In the genomic region with DNA sequence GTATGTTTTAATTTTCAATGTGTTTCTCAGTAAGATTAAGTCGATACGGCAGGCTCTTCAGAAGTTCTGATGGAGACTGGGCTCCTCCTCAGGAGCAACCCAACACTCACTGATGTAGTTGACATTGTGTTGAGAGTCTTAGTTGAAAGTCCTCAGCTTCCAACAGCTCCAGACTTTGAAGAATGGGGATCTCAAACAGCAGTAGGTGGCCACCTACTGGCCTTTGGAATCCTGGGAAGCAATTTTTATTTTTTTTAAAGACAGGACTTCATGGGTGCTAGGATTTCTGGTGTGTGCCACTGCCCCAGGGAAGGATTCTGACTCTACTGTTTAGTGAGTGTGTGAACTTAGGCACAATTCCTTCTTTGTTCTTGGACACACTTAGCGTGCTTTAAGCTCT, we compare ENCODE assay signal across 21 mouse cellular contexts.
DNase-seq lines count a peak whose midpoint lies in the region; TF ChIP-seq lines count a peak whose summit lies in the region.
"Had no signal": no experiment of that assay in that cellular context is flagged by ENCODE, and none has a peak within 500 bp of the region (broad histone marks: within the 10 kb centered on the region; RNA-seq: fewer than 3 reads in every experiment).

No protein-coding gene starts in this region.

- no peak overlapping the region for H3K27ac ChIP-seq in left cerebral cortex, adult 2 months
- H3K27ac ChIP-seq in MEL (ENCODE audit: control insufficient read depth, low read depth, low read length) = no peak overlapping the region
- H3K27ac ChIP-seq: embryonic facial prominence, embryonic 15.5 days; forebrain, embryonic 10.5 days; heart, embryonic 15.5 days; hindbrain, embryonic 13.5 days; hindbrain, postnatal 0 days had no signal

- H3K9ac ChIP-seq in MEL (ENCODE audit: control insufficient read depth, low read depth, low read length, poor library complexity, severe bottlenecking) = no peak overlapping the region
- H3K9ac ChIP-seq: embryonic facial prominence, embryonic 15.5 days; heart, embryonic 15.5 days; hindbrain, embryonic 13.5 days had no signal

- peaks cover 0 to 16% of the 10 kb centered on the region in 2 experiments; a peak in 3 of 4 replicates for H3K4me1 ChIP-seq in MEL (ENCODE audit: control insufficient read depth in 1 of 2, insufficient read depth in 2 of 2, low read length in 2 of 2)
- H3K4me1 ChIP-seq: embryonic facial prominence, embryonic 15.5 days; forebrain, embryonic 10.5 days; heart, embryonic 15.5 days; hindbrain, embryonic 13.5 days had no signal

- TF ChIP-seq CTCF in left cerebral cortex, adult 2 months (IDR thresholded peaks at IDR 0.05) = peak; percentile 30; the same call in 1 of the 2 replicates
- peak in 1 of 3 experiments; percentile 11; a peak in 1 of 6 replicates for TF ChIP-seq CTCF in MEL (IDR thresholded peaks at IDR 0.05 in 2 of 3, conservative IDR thresholded peaks at IDR 0.05 in 1 of 3; ENCODE audit: control insufficient read depth in 1 of 3, insufficient read depth in 1 of 3, low read depth in 2 of 3, low read length in 3 of 3, poor library complexity in 1 of 3, severe bottlenecking in 1 of 3)

- DNase-seq in heart, adult 11 months = peak; percentile 30
- no peak for DNase-seq in heart, adult 9 months (ENCODE audit: low spot score in 2 of 2)
- no peak for DNase-seq in left cerebral cortex, adult 2 months (ENCODE audit: extremely low spot score in 1 of 2, low spot score in 2 of 2)
- no peak for DNase-seq in left cerebral cortex, adult 9 months (ENCODE audit: low spot score in 2 of 2)
- DNase-seq in MEL (ENCODE audit: low read depth, low spot score) = no peak
- DNase-seq in retina, postnatal 1 day = no peak
- DNase-seq in gastrocnemius, adult 8-10 months (ENCODE audit: low spot score in 2 of 2) = no peak
- DNase-seq: adrenal gland, adult 2 months; adrenal gland, postnatal 25 days; cerebellum, adult 2 months; cerebellum, postnatal 14 days; embryo, embryonic 11 days; gastrocnemius, postnatal 14 days; heart, postnatal 14 days had no signal

- no peak for TF ChIP-seq EP300 in MEL (IDR thresholded peaks at IDR 0.05; ENCODE audit: low read depth in 1 of 2, low read length in 2 of 2)

- peak; percentile 23 for TF ChIP-seq RAD21 in MEL (IDR thresholded peaks at IDR 0.05; ENCODE audit: low read depth, low read length)

- no peak for TF ChIP-seq POLR2A in MEL (IDR thresholded peaks at IDR 0.05; ENCODE audit: control insufficient read depth in 1 of 2, insufficient read depth in 1 of 2, low read depth in 1 of 2, low read length in 2 of 2, poor library complexity in 1 of 2)

- no peaks in the 10 kb centered on the region for H3K9me3 ChIP-seq in MEL (replicated peaks; ENCODE audit: insufficient read depth, low read length)
- H3K9me3 ChIP-seq: embryonic facial prominence, embryonic 15.5 days; forebrain, embryonic 10.5 days; heart, embryonic 15.5 days; hindbrain, embryonic 13.5 days had no signal

- intact Hi-C loops in left cerebral cortex, adult 2 months (cut with DNase I) = loop anchor here (10.0 kb wide), 2 partner anchors 370 to 590 kb away; no protein-coding TSS in a partner anchor

- H3K27me3 ChIP-seq in MEL (ENCODE audit: control insufficient read depth in 1 of 2, insufficient read depth in 2 of 2, low read length in 2 of 2) = no peaks in the 10 kb centered on the region
- H3K27me3 ChIP-seq: CH12.LX; embryonic facial prominence, embryonic 15.5 days; heart, embryonic 15.5 days; hindbrain, embryonic 13.5 days had no signal

- peaks cover 0 to 11% of the 10 kb centered on the region in 2 experiments; a peak in 2 of 4 replicates for H3K36me3 ChIP-seq in MEL (ENCODE audit: control insufficient read depth in 1 of 2, insufficient read depth in 2 of 2, low read length in 2 of 2)
- H3K36me3 ChIP-seq: embryonic facial prominence, embryonic 15.5 days; forebrain, embryonic 10.5 days; heart, embryonic 15.5 days; hindbrain, embryonic 13.5 days had no signal

- no peaks in the 10 kb centered on the region for H3K79me2 ChIP-seq in MEL (ENCODE audit: control insufficient read depth, insufficient read depth, low read length, poor library complexity)

- H3K4me3 ChIP-seq in left cerebral cortex, adult 2 months = no peak overlapping the region
- no peak overlapping the region for H3K4me3 ChIP-seq in MEL (ENCODE audit: control insufficient read depth in 1 of 2, insufficient read depth in 1 of 2, low read depth in 2 of 2, low read length in 2 of 2)
- H3K4me3 ChIP-seq: embryonic facial prominence, embryonic 15.5 days; erythroblast, embryonic 14.5 days; forebrain, embryonic 10.5 days; heart, embryonic 15.5 days; hindbrain, embryonic 13.5 days had no signal

TF ChIP-seq in MEL, 35 proteins besides CTCF, POLR2A, EP300 and RAD21:
- TF ChIP-seq SMC3 (IDR thresholded peaks at IDR 0.05; ENCODE audit: low read depth, low read length) = 0 out of 2 replicates have a peak, but pooled peaks have one; percentile 11
- TF ChIP-seq TAL1 (IDR thresholded peaks at IDR 0.05; ENCODE audit: low read length) = no peak
